Mouse (Mus musculus) heart, adult 2 months (tissue): ENCODE results near the gene Tmtc1. TPM values are rescaled to one million over a fixed set of nuclear protein-coding genes. Genes with fewer than 3 reads are reported as not detected.

Experiments
- DNase-seq, 2 experiments: peaks; one replicate each; pipeline ENCODE4 v3.0.0; 2021
- H3K27ac ChIP-seq: fragments of 200-600 bp; 2 replicates; pipeline ENCODE4 v1.8.1; 2022
- H3K27me3 ChIP-seq: fragments of 200-500 bp; 2 replicates; pipeline ENCODE4 v1.6.1; 2012; ENCODE audit warnings: mild to moderate bottlenecking, low read length, inconsistent platforms, mixed read lengths; ENCODE audit not compliant: control insufficient read depth, insufficient read depth
- H3K36me3 ChIP-seq: fragments of 200-500 bp; 2 replicates; pipeline ENCODE4 v1.6.1; 2012; ENCODE audit warnings: low read length, inconsistent platforms; ENCODE audit not compliant: control insufficient read depth, insufficient read depth
- H3K4me1 ChIP-seq: fragments of 200-500 bp; 2 replicates; pipeline ENCODE4 v1.6.1; 2011; ENCODE audit warnings: low read length; ENCODE audit not compliant: control insufficient read depth, insufficient read depth
- H3K4me3 ChIP-seq: fragments of 200-600 bp; 2 replicates; pipeline ENCODE4 v1.8.1; 2022
- H3K79me2 ChIP-seq: fragments of 200-500 bp; replicated peaks from 2 replicates; pipeline ENCODE4 v1.6.1; 2012; ENCODE audit warnings: mild to moderate bottlenecking, inconsistent platforms, low read length, moderate library complexity, mixed read lengths; ENCODE audit not compliant: control insufficient read depth, insufficient read depth
- H3K9ac ChIP-seq: fragments of 200-500 bp; 2 replicates; pipeline ENCODE4 v1.6.1; 2012; ENCODE audit warnings: low read depth, mild to moderate bottlenecking, control low read depth, inconsistent platforms, low read length, mixed read lengths
- CTCF ChIP-seq: fragments of 200-600 bp; IDR thresholded peaks from 2 replicates; pipeline ENCODE4 v1.8.1; 2022; ENCODE audit warnings: antibody characterized with exemption, mild to moderate bottlenecking, moderate library complexity
- EP300 ChIP-seq: fragments of 200-500 bp; IDR thresholded peaks from 2 replicates; pipeline ENCODE4 v1.6.1; 2011; ENCODE audit warnings: low read depth, low read length, control low read depth; ENCODE audit not compliant: insufficient read depth
- POLR2A ChIP-seq: fragments of 200-500 bp; IDR thresholded peaks from 2 replicates; pipeline ENCODE4 v1.6.1; 2011; ENCODE audit warnings: mild to moderate bottlenecking, low read depth, low read length, control low read depth; ENCODE audit not compliant: insufficient read depth
- WGBS: fragments of 180-500 bp; shearing (Covaris S2); methylation state at CpG from one replicate; pipeline ENCODE4 v1.1.7; 2018; 5-methylcytosine and 5-hydroxymethylcytosine counted together
- intact Hi-C: fragments of 180-260 bp; cut with DNase I; formaldehyde crosslinking; loops from one replicate; pipeline ENCODE4 v1.15.1; 2025
- long read RNA-seq: library from polyadenylated mRNA; stranded (forward); transcript quantifications from one replicate; pipeline ENCODE4 v2.0.0, GENCODE M21; 2021
- polyA plus RNA-seq: library from polyadenylated mRNA; depleted of rRNA; stranded (reverse); fragments of >200 nt; gene quantifications from 2 replicates; pipeline ENCODE4 v1.2.3, GENCODE M21; 2012; rRNA removed
- total RNA-seq, 2 experiments: library from RNA; stranded (reverse); gene quantifications; 2 replicates each; pipeline ENCODE4 v1.2.3; 2021

Tmtc1 gene
- 100 to 1,000 TPM in 1 of 2 experiments, 10 to 100 TPM in 1; 89.4 to 131 TPM for total RNA-seq
- polyA plus RNA-seq, result 46.3 and 86.1 TPM in 2 replicates
- long read RNA-seq, full-length matches to known transcripts, result 6 of 33 reads
- long read RNA-seq, partial matches to known transcripts, result 10 of 33 reads
- long read RNA-seq, other reads (novel, unspliced or antisense), result 17 of 33 reads

- H3K27ac ChIP-seq, result peak within 1 kb of the TSS; percentile 93
- H3K4me3 ChIP-seq, result peak within 1 kb of the TSS; percentile 95
- H3K79me2 ChIP-seq, result no peaks in the 10 kb centered on the region
- peaks cover 5% of the 10 kb centered on the region for H3K4me1 ChIP-seq
- H3K9ac ChIP-seq, result peak within 1 kb of the TSS; percentile 90
- intact Hi-C loops, result loop anchor here (1.0 to 5.0 kb wide), 2 partner anchors 38 to 192 kb away; no protein-coding TSS in a partner anchor
- WGBS, result 0% methylated on average over 80 of the region's 99 CpGs
- H3K36me3 ChIP-seq, result peaks cover 15% of the 10 kb centered on the region
- no peaks in the 10 kb centered on the region for H3K27me3 ChIP-seq
- TF ChIP-seq POLR2A, result peak; percentile 73
- peak; percentile 26; the same call in 1 of the 2 replicates for TF ChIP-seq CTCF
- TF ChIP-seq EP300, result no peak
- DNase-seq, result peak; percentile 92 to 94
Measured at GRCm38 (mm10) chr6:148443726-148444701, at the start of gene Tmtc1. Gene Tmtc1, minus strand, starts transcription at chr6:148444389.

GRCm38 (mm10) chr6:148491849-148492248, 47.7 kb upstream of the Tmtc1 start:
- no peaks in the 10 kb centered on the region for H3K36me3 ChIP-seq
- no peaks in the 10 kb centered on the region for H3K27me3 ChIP-seq
- no peaks in the 10 kb centered on the region for H3K79me2 ChIP-seq
- no peaks in the 10 kb centered on the region for H3K4me1 ChIP-seq
- DNase-seq, result no peak
- no peak overlapping the region for H3K27ac ChIP-seq
- WGBS, result 82% methylated on average over 5 of the region's 5 CpGs
- intact Hi-C loops, result no loop called here
- no peak for TF ChIP-seq EP300
- TF ChIP-seq CTCF, result no peak
- no peak for TF ChIP-seq POLR2A
- no peak overlapping the region for H3K4me3 ChIP-seq
- H3K9ac ChIP-seq, result no peak overlapping the region

- Histone ChIP-seq H3K4me3 (no peak overlapping the region), H3K27me3 (no peaks in the 10 kb centered on the region), H3K27ac (no peak overlapping the region), H3K9ac (no peak overlapping the region), H3K36me3 (no peaks in the 10 kb centered on the region), H3K79me2 (no peaks in the 10 kb centered on the region), H3K4me1 (no peaks in the 10 kb centered on the region)
- TF ChIP-seq POLR2A (no peak), CTCF (no peak), EP300 (no peak)
- intact Hi-C loops, result no loop called here
- DNase-seq, result no peak
- 89% methylated on average over 3 of the region's 3 CpGs for WGBS
Measured at GRCm38 (mm10) chr6:148486756-148487155, 42.6 kb upstream of the Tmtc1 start.

- no peak overlapping the region for H3K27ac ChIP-seq
- no peak overlapping the region for H3K4me3 ChIP-seq
- no peaks in the 10 kb centered on the region for H3K27me3 ChIP-seq
- intact Hi-C loops, result no loop called here
- DNase-seq, result no peak
- TF ChIP-seq POLR2A, result no peak
- no peak for TF ChIP-seq CTCF
- no peak for TF ChIP-seq EP300
- no peaks in the 10 kb centered on the region for H3K4me1 ChIP-seq
- no peak overlapping the region for H3K9ac ChIP-seq
- H3K79me2 ChIP-seq, result no peaks in the 10 kb centered on the region
- H3K36me3 ChIP-seq, result no peaks in the 10 kb centered on the region
Measured at GRCm38 (mm10) chr6:148481894-148482293, 37.7 kb upstream of the Tmtc1 start.

- no peak for DNase-seq
- intact Hi-C loops, result loop anchor here (1.0 kb wide), 1 partner anchor 45 kb away; no protein-coding TSS in a partner anchor
Measured at GRCm38 (mm10) chr6:148479671-148480237, 35.6 kb upstream of the Tmtc1 start.

More at GRCm38 (mm10) chr6:148479671-148480237, 35.6 kb upstream of the Tmtc1 start:
- H3K27ac ChIP-seq, result no peak overlapping the region
- H3K9ac ChIP-seq, result no peak overlapping the region
- no peak for TF ChIP-seq CTCF
- no peak for TF ChIP-seq EP300
- TF ChIP-seq POLR2A, result no peak
- no peaks in the 10 kb centered on the region for H3K36me3 ChIP-seq
- no peak overlapping the region for H3K4me3 ChIP-seq
- H3K4me1 ChIP-seq, result no peaks in the 10 kb centered on the region
- H3K79me2 ChIP-seq, result no peaks in the 10 kb centered on the region
- 84% methylated on average over 2 of the region's 2 CpGs for WGBS
- H3K27me3 ChIP-seq, result no peaks in the 10 kb centered on the region
